Mouse (Mus musculus): ENCODE measurements at regions not wholly inside any gene's neighbourhood (a gene's known extent, or its start where the extent isn't known, plus 50 kb on each side); places are given as distances from the start of the nearest gene placed in this dataset.

DNA sequence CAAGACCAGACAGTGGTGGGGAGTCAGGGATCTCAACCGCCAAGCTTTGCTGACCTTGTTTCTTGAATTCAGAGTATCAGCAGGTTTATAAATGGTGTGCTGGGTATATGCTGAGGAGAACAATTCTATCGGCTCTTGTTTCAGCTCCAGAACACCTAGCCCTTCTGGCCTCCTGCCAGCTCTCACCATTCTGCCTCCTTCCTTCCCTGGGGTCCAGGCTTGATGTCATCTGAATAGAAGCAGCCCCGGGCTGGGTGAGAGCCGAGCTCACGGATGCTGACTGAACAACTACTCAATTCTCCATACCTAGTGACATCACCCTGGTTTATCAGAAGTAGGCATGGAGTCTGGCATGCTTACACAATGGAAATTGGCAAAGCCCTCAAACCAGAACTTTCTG is 203.5 kb downstream of the Efnb2 start:
- Histone ChIP-seq H3K27me3 (ENCODE audit: control insufficient read depth, insufficient read depth, insufficient read length) (no peaks in the 10 kb centered on the region), H3ac (ENCODE audit: control insufficient read depth, insufficient read length, low read depth) (no peak overlapping the region), H3K4me3 (ENCODE audit: insufficient read depth, poor library complexity, severe bottlenecking) (no peak overlapping the region), H3K79me3 (ENCODE audit: low read depth) (no peaks in the 10 kb centered on the region), H3K36me3 (ENCODE audit: control insufficient read depth, insufficient read depth) (no peaks in the 10 kb centered on the region), H3K79me2 (ENCODE audit: control insufficient read depth, insufficient read depth) (no peaks in the 10 kb centered on the region)
- TF ChIP-seq CTCF (IDR thresholded peaks at IDR 0.05; ENCODE audit: control insufficient read depth, insufficient read depth, insufficient read length) (no peak), FOSL1 (IDR thresholded peaks at IDR 0.05; ENCODE audit: insufficient read depth, low read length, poor library complexity, severe bottlenecking) (no peak), MAX (IDR thresholded peaks at IDR 0.05) (no peak), USF1 (IDR thresholded peaks at IDR 0.05; ENCODE audit: low read depth) (no peak), MYOD1 (IDR thresholded peaks at IDR 0.05; ENCODE audit: control insufficient read depth, insufficient read length, low read depth) (no peak), CEBPB (IDR thresholded peaks at IDR 0.05; ENCODE audit: low read depth) (no peak), MYOG (IDR thresholded peaks at IDR 0.05; ENCODE audit: control insufficient read depth, extremely low read depth, insufficient read length) (no peak)

GRCm38 (mm10) chr8:8453944-8454343 is 207.1 kb downstream of the Efnb2 start:
- H3K4me3 ChIP-seq (ENCODE audit: insufficient read depth, poor library complexity, severe bottlenecking): no peak overlapping the region
- H3K79me2 ChIP-seq (ENCODE audit: control insufficient read depth, insufficient read depth): no peaks in the 10 kb centered on the region
- H3ac ChIP-seq (ENCODE audit: control insufficient read depth, insufficient read length, low read depth): no peak overlapping the region
- no peaks in the 10 kb centered on the region for H3K27me3 ChIP-seq (ENCODE audit: control insufficient read depth, insufficient read depth, insufficient read length)
- no peaks in the 10 kb centered on the region for H3K79me3 ChIP-seq (ENCODE audit: low read depth)
- TF ChIP-seq USF1 (IDR thresholded peaks at IDR 0.05; ENCODE audit: low read depth) (no peak), CEBPB (IDR thresholded peaks at IDR 0.05; ENCODE audit: low read depth) (peak; percentile 78), MAX (IDR thresholded peaks at IDR 0.05) (no peak), CTCF (IDR thresholded peaks at IDR 0.05; ENCODE audit: control insufficient read depth, insufficient read depth, insufficient read length) (no peak), FOSL1 (IDR thresholded peaks at IDR 0.05; ENCODE audit: insufficient read depth, low read length, poor library complexity, severe bottlenecking) (peak; percentile 52), MYOG (IDR thresholded peaks at IDR 0.05; ENCODE audit: control insufficient read depth, extremely low read depth, insufficient read length) (no peak), MYOD1 (IDR thresholded peaks at IDR 0.05; ENCODE audit: control insufficient read depth, insufficient read length, low read depth) (peak; percentile 95)
- no peaks in the 10 kb centered on the region for H3K36me3 ChIP-seq (ENCODE audit: control insufficient read depth, insufficient read depth)

DNA sequence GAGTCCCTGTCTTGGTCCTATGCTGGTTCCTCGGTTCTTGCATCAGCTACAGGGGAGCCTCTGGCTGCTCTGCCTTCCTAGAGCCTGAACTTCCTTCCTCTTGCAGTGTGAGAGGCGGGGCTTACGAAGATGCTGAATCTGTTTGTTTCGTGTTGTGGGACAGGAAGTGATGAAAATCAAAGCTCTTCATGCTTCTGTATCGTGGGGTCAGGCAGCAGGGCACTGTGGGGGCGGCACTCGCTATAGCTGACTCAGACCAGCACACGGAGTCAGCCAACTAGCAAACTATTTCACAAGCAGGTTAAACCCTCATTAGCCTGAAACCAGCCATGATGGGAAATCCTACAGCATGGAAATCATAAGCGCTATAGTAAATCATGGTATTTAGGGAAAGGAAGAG is 208.8 kb downstream of the Efnb2 start:
- Histone ChIP-seq H3ac (ENCODE audit: control insufficient read depth, insufficient read length, low read depth) (no peak overlapping the region), H3K36me3 (ENCODE audit: control insufficient read depth, insufficient read depth) (no peaks in the 10 kb centered on the region), H3K4me3 (ENCODE audit: insufficient read depth, poor library complexity, severe bottlenecking) (no peak overlapping the region), H3K79me3 (ENCODE audit: low read depth) (no peaks in the 10 kb centered on the region), H3K27me3 (ENCODE audit: control insufficient read depth, insufficient read depth, insufficient read length) (no peaks in the 10 kb centered on the region), H3K79me2 (ENCODE audit: control insufficient read depth, insufficient read depth) (no peaks in the 10 kb centered on the region)
- TF ChIP-seq MAX (IDR thresholded peaks at IDR 0.05) (no peak), USF1 (IDR thresholded peaks at IDR 0.05; ENCODE audit: low read depth) (no peak), CTCF (IDR thresholded peaks at IDR 0.05; ENCODE audit: control insufficient read depth, insufficient read depth, insufficient read length) (no peak), MYOD1 (IDR thresholded peaks at IDR 0.05; ENCODE audit: control insufficient read depth, insufficient read length, low read depth) (no peak), CEBPB (IDR thresholded peaks at IDR 0.05; ENCODE audit: low read depth) (no peak), FOSL1 (IDR thresholded peaks at IDR 0.05; ENCODE audit: insufficient read depth, low read length, poor library complexity, severe bottlenecking) (no peak)

GRCm38 (mm10) chr8:8448911-8449310 is 212.1 kb downstream of the Efnb2 start:
- no peak overlapping the region for H3ac ChIP-seq (ENCODE audit: control insufficient read depth, insufficient read length, low read depth)
- no peaks in the 10 kb centered on the region for H3K27me3 ChIP-seq (ENCODE audit: control insufficient read depth, insufficient read depth, insufficient read length)
- no peaks in the 10 kb centered on the region for H3K79me3 ChIP-seq (ENCODE audit: low read depth)
- no peak overlapping the region for H3K4me3 ChIP-seq (ENCODE audit: insufficient read depth, poor library complexity, severe bottlenecking)
- TF ChIP-seq MYOD1 (IDR thresholded peaks at IDR 0.05; ENCODE audit: control insufficient read depth, insufficient read length, low read depth) (no peak), MAX (IDR thresholded peaks at IDR 0.05) (no peak), CTCF (IDR thresholded peaks at IDR 0.05; ENCODE audit: control insufficient read depth, insufficient read depth, insufficient read length) (no peak), CEBPB (IDR thresholded peaks at IDR 0.05; ENCODE audit: low read depth) (no peak), USF1 (IDR thresholded peaks at IDR 0.05; ENCODE audit: low read depth) (no peak), MYOG (IDR thresholded peaks at IDR 0.05; ENCODE audit: control insufficient read depth, extremely low read depth, insufficient read length) (no peak), FOSL1 (IDR thresholded peaks at IDR 0.05; ENCODE audit: insufficient read depth, low read length, poor library complexity, severe bottlenecking) (no peak)
- H3K36me3 ChIP-seq (ENCODE audit: control insufficient read depth, insufficient read depth): no peaks in the 10 kb centered on the region
- H3K79me2 ChIP-seq (ENCODE audit: control insufficient read depth, insufficient read depth): no peaks in the 10 kb centered on the region

GRCm38 (mm10) chr8:8441568-8441967 is 219.5 kb downstream of the Efnb2 start:
- H3K27me3 ChIP-seq (ENCODE audit: control insufficient read depth, insufficient read depth, insufficient read length): no peaks in the 10 kb centered on the region
- H3K79me2 ChIP-seq (ENCODE audit: control insufficient read depth, insufficient read depth): no peaks in the 10 kb centered on the region
- TF ChIP-seq MYOG (IDR thresholded peaks at IDR 0.05; ENCODE audit: control insufficient read depth, extremely low read depth, insufficient read length) (no peak), MYOD1 (IDR thresholded peaks at IDR 0.05; ENCODE audit: control insufficient read depth, insufficient read length, low read depth) (no peak), MAX (IDR thresholded peaks at IDR 0.05) (no peak), CTCF (IDR thresholded peaks at IDR 0.05; ENCODE audit: control insufficient read depth, insufficient read depth, insufficient read length) (no peak), CEBPB (IDR thresholded peaks at IDR 0.05; ENCODE audit: low read depth) (no peak), USF1 (IDR thresholded peaks at IDR 0.05; ENCODE audit: low read depth) (no peak)
- no peak overlapping the region for H3ac ChIP-seq (ENCODE audit: control insufficient read depth, insufficient read length, low read depth)
- H3K79me3 ChIP-seq (ENCODE audit: low read depth): no peaks in the 10 kb centered on the region
- no peaks in the 10 kb centered on the region for H3K36me3 ChIP-seq (ENCODE audit: control insufficient read depth, insufficient read depth)
- H3K4me3 ChIP-seq (ENCODE audit: insufficient read depth, poor library complexity, severe bottlenecking): no peak overlapping the region

- H3K27me3 ChIP-seq (ENCODE audit: control insufficient read depth, insufficient read depth, insufficient read length): no peaks in the 10 kb centered on the region
- no peak overlapping the region for H3ac ChIP-seq (ENCODE audit: control insufficient read depth, insufficient read length, low read depth)
- no peak overlapping the region for H3K4me3 ChIP-seq (ENCODE audit: insufficient read depth, poor library complexity, severe bottlenecking)
- H3K36me3 ChIP-seq (ENCODE audit: control insufficient read depth, insufficient read depth): no peaks in the 10 kb centered on the region
- H3K79me3 ChIP-seq (ENCODE audit: low read depth): no peaks in the 10 kb centered on the region
- no peaks in the 10 kb centered on the region for H3K79me2 ChIP-seq (ENCODE audit: control insufficient read depth, insufficient read depth)
- no peak for TF ChIP-seq MAX (IDR thresholded peaks at IDR 0.05)
- TF ChIP-seq FOSL1 (IDR thresholded peaks at IDR 0.05; ENCODE audit: insufficient read depth, low read length, poor library complexity, severe bottlenecking): no peak
- no peak for TF ChIP-seq USF1 (IDR thresholded peaks at IDR 0.05; ENCODE audit: low read depth)
- TF ChIP-seq CEBPB (IDR thresholded peaks at IDR 0.05; ENCODE audit: low read depth): no peak
- no peak for TF ChIP-seq MYOG (IDR thresholded peaks at IDR 0.05; ENCODE audit: control insufficient read depth, extremely low read depth, insufficient read length)
- TF ChIP-seq CTCF (IDR thresholded peaks at IDR 0.05; ENCODE audit: control insufficient read depth, insufficient read depth, insufficient read length): no peak
- TF ChIP-seq MYOD1 (IDR thresholded peaks at IDR 0.05; ENCODE audit: control insufficient read depth, insufficient read length, low read depth): no peak
Observed at GRCm38 (mm10) chr8:8440903-8441302, 220.1 kb downstream of the Efnb2 start.

Measured in C2C12 (cell line).